Mouse (Mus musculus): ENCODE measurements around the gene Serbp1. TPM values are rescaled to one million over a fixed set of nuclear protein-coding genes. Genes with fewer than 3 reads are reported as not detected.

Gene Serbp1
- polyA plus RNA-seq, 1 experiment from 2014 or later = 320 TPM

DNA sequence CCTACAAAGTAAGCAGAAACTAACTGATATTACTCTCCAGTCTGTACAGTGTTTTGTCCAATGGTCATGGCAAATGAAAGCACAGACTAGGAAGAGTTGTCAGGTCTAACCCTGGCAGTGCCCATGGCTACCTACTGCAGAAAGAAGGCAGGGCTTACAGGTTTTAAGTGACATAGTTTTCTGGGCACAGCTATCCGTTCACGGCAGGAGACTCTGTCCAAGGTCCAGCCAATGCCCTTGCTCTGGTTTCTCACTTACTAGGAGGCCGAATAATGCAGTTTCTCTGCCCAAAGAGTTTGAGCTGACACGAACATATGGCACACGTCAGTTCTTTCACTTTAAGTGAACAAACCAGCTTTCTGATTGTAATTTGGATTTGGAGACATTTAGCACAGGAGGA is 79.1 kb downstream of the Serbp1 start:
- Histone ChIP-seq H3K36me3 (no peaks in the 10 kb centered on the region), H3K4me3 (replicated peaks) (no peak overlapping the region), H3K27me3 (no peaks in the 10 kb centered on the region), H3K9ac (replicated peaks) (no peak overlapping the region), H3K9me3 (no peaks in the 10 kb centered on the region), H3K27ac (no peak overlapping the region), H3K4me1 (replicated peaks) (no peaks in the 10 kb centered on the region), H3K4me2 (replicated peaks) (no peak overlapping the region)
- ATAC-seq = no peak
- WGBS = 89% methylated on average over 5 of the region's 5 CpGs

DNA sequence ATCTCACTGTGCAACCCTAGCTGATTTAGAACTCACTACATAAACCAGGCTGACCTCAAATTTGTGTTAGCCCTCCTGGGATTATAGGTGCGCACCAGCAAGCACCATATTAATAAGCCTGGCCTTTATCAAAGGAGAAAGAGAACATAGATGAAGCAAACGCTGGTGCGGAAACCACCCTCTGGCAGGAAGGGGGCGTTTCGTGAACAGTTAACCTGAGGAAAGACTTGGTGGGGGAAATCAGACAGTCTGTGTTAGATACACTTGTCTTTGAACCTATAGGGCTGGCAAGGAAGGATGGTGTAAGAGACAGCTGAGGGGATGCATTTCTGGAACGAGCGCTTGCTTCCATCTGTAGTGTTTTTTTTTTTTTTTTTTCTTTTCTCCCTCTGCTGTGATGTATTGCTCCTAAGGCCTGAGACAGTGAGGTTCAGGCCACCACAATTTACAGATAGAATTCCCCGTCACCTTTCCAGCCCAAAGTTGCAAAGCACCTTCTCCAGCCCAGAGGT is 79.9 kb downstream of the Serbp1 start:
- no peak overlapping the region for H3K4me3 ChIP-seq (replicated peaks)
- no peaks in the 10 kb centered on the region for H3K27me3 ChIP-seq
- H3K9ac ChIP-seq (replicated peaks) = no peak overlapping the region
- no peak overlapping the region for H3K4me2 ChIP-seq (replicated peaks)
- no peak overlapping the region for H3K27ac ChIP-seq
- no peaks in the 10 kb centered on the region for H3K4me1 ChIP-seq (replicated peaks)
- ATAC-seq = no peak
- no peaks in the 10 kb centered on the region for H3K36me3 ChIP-seq
- 85% methylated on average over 8 of the region's 8 CpGs for WGBS
- H3K9me3 ChIP-seq = no peaks in the 10 kb centered on the region

DNA sequence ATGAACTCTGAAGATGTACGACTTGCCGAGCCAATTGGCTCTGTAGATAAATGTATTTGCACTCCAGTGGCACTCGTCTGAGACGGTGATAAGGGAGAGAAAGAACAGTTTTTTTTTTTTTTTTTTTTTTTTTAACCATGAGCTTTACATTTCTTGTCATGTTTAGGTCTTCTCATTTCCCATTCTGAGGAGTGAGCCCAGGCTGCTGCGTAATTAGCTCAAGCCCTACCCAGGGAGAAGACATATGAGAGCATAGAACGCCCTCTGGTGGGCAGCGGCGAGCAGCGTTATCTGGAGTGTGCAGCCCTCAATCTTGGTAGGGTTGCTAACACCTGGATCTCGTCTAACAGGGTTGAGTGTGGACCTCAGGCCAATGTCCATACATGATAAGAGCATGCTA is 80.5 kb downstream of the Serbp1 start:
- Histone ChIP-seq H3K4me1 (replicated peaks) (no peaks in the 10 kb centered on the region), H3K27ac (no peak overlapping the region), H3K4me2 (replicated peaks) (no peak overlapping the region), H3K27me3 (no peaks in the 10 kb centered on the region), H3K4me3 (replicated peaks) (no peak overlapping the region), H3K9me3 (no peaks in the 10 kb centered on the region), H3K36me3 (no peaks in the 10 kb centered on the region), H3K9ac (replicated peaks) (no peak overlapping the region)
- ATAC-seq = peak; percentile 73
- 36% methylated on average over 10 of the region's 10 CpGs for WGBS

DNA sequence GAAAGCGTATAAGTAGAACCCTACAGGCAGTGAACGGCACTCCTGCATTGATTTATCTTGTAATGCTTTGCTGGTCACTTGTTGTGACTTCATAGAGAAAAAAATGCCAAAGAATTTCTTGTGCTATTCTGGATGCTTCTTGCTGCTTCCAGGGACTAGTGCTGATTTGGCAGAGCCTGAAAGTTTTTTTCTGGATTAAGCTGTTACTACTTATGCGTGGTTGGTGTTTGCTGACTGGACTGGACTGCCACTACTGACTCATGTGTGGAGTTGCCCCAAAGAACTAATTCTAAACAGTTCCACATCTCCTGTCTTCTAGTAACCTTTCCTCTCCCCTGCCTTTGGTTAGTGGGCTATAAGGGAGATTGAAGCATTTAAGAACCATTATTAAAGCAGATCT is 85.8 kb downstream of the Serbp1 start:
- no peak overlapping the region for H3K4me2 ChIP-seq (replicated peaks)
- H3K4me1 ChIP-seq (replicated peaks) = no peaks in the 10 kb centered on the region
- no peak overlapping the region for H3K9ac ChIP-seq (replicated peaks)
- H3K27ac ChIP-seq = no peak overlapping the region
- H3K27me3 ChIP-seq = no peaks in the 10 kb centered on the region
- ATAC-seq = no peak
- H3K36me3 ChIP-seq = no peaks in the 10 kb centered on the region
- no peak overlapping the region for H3K4me3 ChIP-seq (replicated peaks)
- no peaks in the 10 kb centered on the region for H3K9me3 ChIP-seq
- 88% methylated on average over 3 of the region's 3 CpGs for WGBS

DNA sequence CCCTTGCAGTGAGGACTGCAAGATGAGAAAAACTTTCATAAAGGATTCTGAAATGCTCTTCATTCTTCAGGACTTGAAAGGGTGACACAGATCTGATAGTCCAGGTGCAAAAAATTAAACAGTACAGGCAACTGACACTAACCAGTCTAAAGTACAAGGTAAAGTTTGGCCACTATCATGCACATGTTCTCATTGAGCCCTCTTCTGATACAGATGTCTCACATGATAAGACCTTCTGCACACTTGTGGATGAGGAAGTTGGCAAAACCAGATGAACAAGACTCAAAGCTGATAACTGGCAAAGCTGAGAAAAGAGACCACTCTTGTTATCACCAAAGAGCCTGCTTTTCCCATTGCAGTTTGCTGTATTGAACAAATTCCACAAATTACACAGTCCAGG is 100.0 kb downstream of the Serbp1 start:
- Histone ChIP-seq H3K9ac (replicated peaks) (no peak overlapping the region), H3K27me3 (no peaks in the 10 kb centered on the region), H3K27ac (no peak overlapping the region), H3K4me1 (replicated peaks) (no peaks in the 10 kb centered on the region), H3K4me2 (replicated peaks) (no peak overlapping the region), H3K4me3 (replicated peaks) (no peak overlapping the region), H3K36me3 (no peaks in the 10 kb centered on the region), H3K9me3 (no peaks in the 10 kb centered on the region)
- no peak for ATAC-seq

DNA sequence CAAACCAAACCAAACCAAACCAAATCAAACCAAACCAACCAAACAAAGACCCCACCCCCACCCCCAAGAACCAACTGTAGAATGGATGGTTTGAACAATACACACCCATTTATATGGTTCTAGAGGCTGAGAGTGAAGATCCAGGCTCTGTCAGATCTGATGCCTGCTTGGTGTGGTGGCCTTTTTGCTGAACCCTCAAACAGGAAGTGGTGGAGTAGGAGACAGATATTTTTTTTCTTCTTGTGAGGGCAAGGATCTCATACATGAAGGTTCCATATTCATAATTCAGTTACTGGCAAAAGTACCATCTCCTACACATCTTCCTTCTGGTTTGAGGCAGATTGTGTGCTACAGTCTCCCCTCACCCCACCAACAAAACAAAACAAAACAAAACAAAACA is 101.5 kb downstream of the Serbp1 start:
- Histone ChIP-seq H3K27ac (no peak overlapping the region), H3K36me3 (no peaks in the 10 kb centered on the region), H3K4me1 (replicated peaks) (no peaks in the 10 kb centered on the region), H3K4me2 (replicated peaks) (no peak overlapping the region), H3K27me3 (no peaks in the 10 kb centered on the region), H3K9me3 (no peaks in the 10 kb centered on the region), H3K4me3 (replicated peaks) (no peak overlapping the region), H3K9ac (replicated peaks) (no peak overlapping the region)
- ATAC-seq = no peak

Other genes starting within 250 kb of the Serbp1 start
- gene Gadd45a, start 200.7 kb upstream of the Serbp1 start, polyA plus RNA-seq (2015; fragmentation: Nextera tagmentation; extraction: Ambion mirVana) = 18.6 and 21.1 TPM in 2 replicates
- not detected in 2 replicates for gene Il12rb2, start 138.0 kb downstream of the Serbp1 start, polyA plus RNA-seq (2015; fragmentation: Nextera tagmentation; extraction: Ambion mirVana)